Mouse (Mus musculus): ENCODE data around the gene Sin3b.

Sin3b gene

GRCm38 (mm10) chr8:72753781-72754180 lies 30.7 kb downstream of the Sin3b start:
- no peak for DNase-seq

GRCm38 (mm10) chr8:72756031-72756430 lies 32.9 kb downstream of the Sin3b start:
- DNase-seq: peak; percentile 0

GRCm38 (mm10) chr8:72756771-72757390 lies 33.8 kb downstream of the Sin3b start:
- peak; percentile 0 for DNase-seq

DNA sequence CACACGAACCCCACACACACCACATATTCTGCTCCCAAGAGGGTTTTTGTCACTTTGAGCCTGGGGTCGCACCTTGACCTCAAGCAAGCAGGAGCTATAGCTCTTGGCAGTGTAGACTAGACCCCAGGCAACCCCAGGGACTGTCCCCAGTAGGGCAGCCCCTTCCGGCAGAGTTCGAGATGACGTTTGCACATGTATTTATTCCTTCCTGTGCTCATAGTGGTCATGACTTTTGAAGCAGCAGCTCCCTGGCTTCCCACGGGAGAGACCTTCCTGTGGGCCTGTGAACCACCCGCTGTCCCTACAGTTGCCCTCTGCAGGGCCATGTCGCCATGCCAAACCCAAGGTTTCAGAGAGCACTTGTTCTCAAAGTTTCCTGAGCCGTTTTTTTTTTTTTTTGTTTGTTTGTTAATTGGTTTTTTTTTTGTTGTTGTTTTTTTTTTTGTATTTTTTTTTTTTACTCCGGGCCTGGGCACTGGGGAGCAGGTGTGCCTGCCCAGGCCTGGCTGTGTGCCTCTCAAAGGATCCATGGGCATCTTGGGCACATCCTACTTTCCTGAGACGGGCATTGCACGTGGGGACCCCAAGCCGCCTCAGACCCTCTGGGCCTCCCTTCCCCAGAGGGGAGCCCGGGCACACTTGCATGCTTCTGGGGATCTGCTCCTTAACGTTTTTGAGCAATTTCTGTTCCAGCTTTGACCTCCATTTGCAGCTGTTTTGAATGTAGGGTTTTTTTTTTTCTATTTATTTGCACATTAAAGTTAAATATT lies 34.5 kb downstream of the Sin3b start:
- DNase-seq: peak; percentile 1

GRCm38 (mm10) chr8:72758310-72758709 lies 35.2 kb downstream of the Sin3b start:
- peak; percentile 1 for DNase-seq

GRCm38 (mm10) chr8:72760216-72760615 lies 37.1 kb downstream of the Sin3b start:
- DNase-seq: peak; percentile 0

DNA sequence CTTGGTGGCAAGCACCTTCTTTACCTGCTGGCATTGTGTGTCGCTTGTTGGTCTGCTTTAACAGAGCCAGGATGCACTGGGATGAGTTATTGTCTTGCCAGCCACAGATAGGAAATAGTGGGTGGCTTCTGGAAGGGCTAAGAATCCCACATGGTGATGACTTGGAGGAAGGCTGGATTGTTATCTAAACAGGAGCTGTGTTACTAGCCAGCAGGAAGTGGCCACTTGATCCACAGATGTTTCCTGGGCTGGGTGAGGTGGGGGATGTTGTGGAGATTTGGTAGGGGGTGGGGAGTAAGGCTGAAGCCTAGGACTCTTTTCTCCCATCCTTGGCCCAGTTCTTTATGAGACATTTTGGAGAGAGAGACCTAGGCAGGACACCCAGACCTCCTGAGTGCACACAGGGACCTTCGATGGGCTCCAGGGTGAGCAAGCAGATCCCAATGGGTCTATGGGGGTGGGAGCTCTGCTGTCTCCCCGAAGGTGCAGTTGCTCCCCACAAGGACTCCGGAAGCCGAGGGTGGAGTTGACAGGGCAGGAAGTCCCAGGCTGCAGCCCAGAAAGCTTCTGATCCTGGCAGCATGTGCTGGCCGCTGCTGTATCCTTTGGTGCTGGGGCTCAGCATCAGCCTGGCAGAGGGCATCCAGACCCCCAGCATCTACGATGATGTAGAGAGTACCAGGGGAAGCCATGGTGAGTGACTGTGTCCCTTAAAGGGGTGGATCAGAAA lies 38.4 kb downstream of the Sin3b start, which contains the start of gene F2rl3:
F2rl3 (plus strand) TSS at position 559 of the 730 bp plus-strand sequence.
- peak; percentile 50 for DNase-seq

GRCm38 (mm10) chr8:72762306-72762705 lies 39.2 kb downstream of the Sin3b start:
- DNase-seq: peak; percentile 6

DNA sequence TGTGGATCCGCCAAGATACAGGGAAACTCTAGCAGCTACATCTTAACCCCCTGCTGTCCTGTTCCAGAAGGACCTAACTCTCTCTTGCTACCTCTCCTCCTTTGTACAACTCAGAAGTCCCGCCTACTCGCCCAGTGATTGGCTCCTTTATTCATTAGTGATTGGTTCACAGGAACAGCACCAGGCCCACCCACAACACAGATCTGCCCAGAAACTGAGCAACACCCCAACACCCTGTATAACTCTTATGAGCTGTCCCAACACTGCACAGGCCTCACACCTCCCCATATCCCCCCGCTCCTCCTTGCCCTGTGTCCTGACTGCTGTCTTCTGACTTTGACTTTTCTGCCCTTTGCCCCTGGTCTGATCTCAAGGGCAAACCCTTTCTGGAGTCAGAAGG lies 42.6 kb downstream of the Sin3b start:
- DNase-seq: no peak

DNA sequence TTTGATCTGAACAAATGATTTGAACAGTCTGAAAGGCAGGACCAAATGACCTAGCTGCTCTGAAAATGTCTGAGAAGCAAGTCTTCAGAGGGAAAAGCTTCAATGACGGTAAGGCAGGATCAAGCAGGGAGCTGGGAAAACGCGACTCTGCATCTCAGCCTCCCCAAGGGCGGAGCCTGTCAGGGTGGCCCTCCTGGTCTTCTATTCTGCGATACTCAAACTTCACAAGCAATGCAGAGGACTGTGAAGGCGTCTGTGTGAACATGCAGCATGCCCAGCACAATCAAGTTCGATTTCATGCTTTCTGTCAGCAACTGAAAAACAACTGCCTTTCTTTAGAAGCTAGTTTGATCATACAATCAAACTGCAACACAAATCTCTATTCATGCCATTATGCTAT lies 43.7 kb downstream of the Sin3b start:
- DNase-seq: no peak

- DNase-seq: no peak
Observed at GRCm38 (mm10) chr8:72777797-72778196, 54.7 kb downstream of the Sin3b start.

- DNase-seq: no peak
Observed at GRCm38 (mm10) chr8:72780644-72781043, 57.6 kb downstream of the Sin3b start.

DNA sequence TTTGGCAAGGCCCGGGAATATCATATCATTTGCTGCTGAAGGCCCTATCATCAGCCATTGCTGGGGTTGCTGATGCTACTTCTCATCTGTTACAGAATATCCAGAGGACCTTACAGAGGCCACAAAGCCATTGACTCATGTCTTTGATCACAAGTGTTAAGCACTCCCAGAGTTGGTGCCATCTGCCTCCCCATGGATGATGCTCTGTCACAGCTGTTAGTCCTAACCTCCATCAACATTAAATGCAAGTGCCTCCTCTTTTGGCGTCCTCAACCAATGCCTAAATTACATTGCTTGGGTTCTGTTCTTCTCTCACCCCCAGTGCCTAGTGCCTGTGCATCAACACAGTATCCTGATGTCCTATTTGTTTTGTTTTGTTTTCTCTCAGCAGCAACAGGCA lies 78.5 kb downstream of the Sin3b start:
- DNase-seq: no peak
